Mouse (Mus musculus) C2C12 (cell line): ENCODE measurements around the gene Nob1.

Source experiments
- CTCF ChIP-seq: IDR thresholded peaks from one replicate; pipeline ENCODE4 v1.5.1; 2011; ENCODE audit not compliant: control insufficient read depth, insufficient read depth, insufficient read length
- FOSL1 ChIP-seq: IDR thresholded peaks from one replicate; pipeline ENCODE4 v1.8.0; 2011; ENCODE audit warnings: mild to moderate bottlenecking, low read length; ENCODE audit not compliant: poor library complexity, insufficient read depth, severe bottlenecking
- MYOG ChIP-seq: IDR thresholded peaks from one replicate; pipeline ENCODE4 v1.6.1; 2011; ENCODE audit not compliant: control insufficient read depth, insufficient read length; ENCODE audit errors: extremely low read depth
- USF1 ChIP-seq: IDR thresholded peaks from one replicate; pipeline ENCODE4 v1.6.1; 2011; ENCODE audit warnings: low read depth, mild to moderate bottlenecking, control low read depth, moderate library complexity

DNA sequence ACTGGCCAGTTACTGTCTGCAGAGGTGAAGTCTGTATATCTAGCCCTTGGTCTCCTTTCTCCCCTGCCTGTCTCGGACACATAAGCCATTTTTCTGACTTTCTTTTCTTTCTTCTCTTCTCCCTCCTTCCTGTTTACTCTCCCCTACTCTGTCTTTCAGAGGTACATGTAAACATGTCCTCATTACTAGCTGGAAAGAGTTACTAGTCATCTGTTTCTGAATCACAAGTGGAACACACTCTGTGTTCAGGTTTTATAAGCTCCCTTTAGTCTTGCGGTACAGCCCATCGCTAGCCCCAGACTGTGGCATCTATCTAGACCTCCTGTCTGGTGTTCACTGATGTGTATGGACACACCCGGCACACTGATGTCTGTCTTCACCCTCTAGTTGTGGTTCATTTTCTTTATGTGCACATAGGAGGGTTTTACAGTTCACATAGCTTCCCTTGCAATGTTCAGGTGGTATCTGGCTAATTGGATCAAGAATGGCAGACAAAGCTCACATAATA lies 23.6 kb upstream of the Nob1 start:
- no peak for TF ChIP-seq USF1
- TF ChIP-seq CTCF: no peak
- no peak for TF ChIP-seq MYOG
- no peak for TF ChIP-seq FOSL1
